In the genomic region with DNA sequence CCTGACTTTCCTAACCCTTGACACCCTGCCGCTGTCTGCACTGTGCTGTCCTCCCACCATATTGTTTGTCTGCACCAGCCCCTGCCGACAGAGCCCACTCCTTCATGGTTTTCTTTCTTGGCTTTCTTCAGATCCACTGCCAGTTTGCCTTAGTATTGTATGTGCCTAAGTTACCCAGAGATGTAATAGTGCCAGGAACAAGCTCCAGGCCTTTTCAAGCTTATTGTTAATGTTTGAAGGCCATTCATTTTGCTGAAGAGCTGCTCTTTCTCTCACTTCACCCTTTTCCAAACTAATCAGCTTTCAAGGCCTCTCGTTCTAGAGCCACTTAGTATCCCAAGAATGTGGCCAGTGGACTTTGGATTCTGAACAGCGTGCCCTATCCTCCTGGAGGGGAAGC, we compare ENCODE assay signal across 22 mouse cellular contexts. TPM values are rescaled to one million over a fixed set of nuclear protein-coding genes. Genes with fewer than 3 reads are reported as not detected.
"Had no signal": no experiment of that assay in that cellular context is flagged by ENCODE, and none has a peak within 500 bp of the region (broad histone marks: within the 10 kb centered on the region; RNA-seq: fewer than 3 reads in every experiment).

No protein-coding gene starts in this region.

- H3K27ac ChIP-seq: left cerebral cortex, adult 2 months; limb, embryonic 10.5 days; liver, embryonic 15.5 days; stomach, embryonic 15.5 days had no signal

- H3K36me3 ChIP-seq: limb, embryonic 10.5 days; liver, embryonic 15.5 days; stomach, embryonic 15.5 days had no signal

- DNase-seq: kidney, adult 11 months; kidney, postnatal 10 days; lung, embryonic 14.5 days; right cerebral cortex, postnatal 14 days; thymus, adult 2 months; thymus, postnatal 25 days had no signal

- H3K4me2 ChIP-seq: liver, embryonic 11.5 days; liver, embryonic 15.5 days; lung, embryonic 14.5 days; stomach, embryonic 15.5 days had no signal

- H3K4me1 ChIP-seq: liver, embryonic 15.5 days; stomach, embryonic 15.5 days had no signal

- H3K27me3 ChIP-seq: liver, embryonic 15.5 days; stomach, embryonic 15.5 days had no signal

- H3K9ac ChIP-seq: liver, embryonic 15.5 days; lung, embryonic 14.5 days; stomach, embryonic 15.5 days had no signal

- H3K9me3 ChIP-seq: limb, embryonic 10.5 days; liver, embryonic 15.5 days; stomach, embryonic 15.5 days had no signal

- ATAC-seq: midbrain, embryonic 16.5 days had no signal

- H3K4me3 ChIP-seq: left cerebral cortex, adult 2 months; limb, embryonic 10.5 days; liver, embryonic 15.5 days; stomach, embryonic 15.5 days had no signal

RNA-seq across cellular contexts. Expression of a gene that starts 27.8 kb away (rescaled TPM):
- total RNA-seq: megakaryocyte progenitor cell, adult 5-6 weeks had no signal
- polyA plus RNA-seq: intestine, embryonic 14.5 days; limb, embryonic 10.5 days; liver, embryonic 11.5 days; liver, embryonic 15.5 days; lung, embryonic 14.5 days; midbrain, embryonic 16.5 days; neural tube, embryonic 14.5 days; spleen, adult 2 months had no signal

RNA-seq across cellular contexts. Expression of a gene that starts 46.8 kb away (rescaled TPM):
- total RNA-seq: layer of hippocampus, adult 8-10 months; layer of hippocampus, postnatal 25 days; left cerebral cortex, adult 2 months; left cerebral cortex, postnatal 14 days; megakaryocyte progenitor cell, adult 5-6 weeks had no signal
- polyA plus RNA-seq: intestine, embryonic 14.5 days; large intestine, adult 2 months; limb, embryonic 10.5 days; limb, embryonic 14.5 days; liver, embryonic 11.5 days; liver, embryonic 15.5 days; lung, embryonic 14.5 days; midbrain, embryonic 16.5 days; neural tube, embryonic 14.5 days; spleen, adult 2 months; stomach, embryonic 15.5 days; urinary bladder, adult 2 months had no signal
